Mouse (Mus musculus): ENCODE data around the gene Cap1. TPM values are rescaled to one million over a fixed set of nuclear protein-coding genes. Genes with fewer than 3 reads are reported as not detected.

Cap1 gene
- polyA plus RNA-seq, 1 experiment: 85.8 TPM

- 71% methylated on average over 3 of the region's 3 CpGs for WGBS
- TF ChIP-seq CTCF (IDR thresholded peaks at IDR 0.05; ENCODE audit: extremely low read depth, insufficient read length, insufficient replicate concordance, low read depth, low read length): no peak
- no peak for TF ChIP-seq POLR2A (IDR thresholded peaks at IDR 0.05; ENCODE audit: low read depth, low read length)
- H3K27ac ChIP-seq (ENCODE audit: insufficient read depth, low read depth, low read length): peak overlapping the region; percentile 5; the same call in 1 of the 2 replicates
- no peaks in the 10 kb centered on the region for H3K27me3 ChIP-seq (ENCODE audit: control insufficient read depth, insufficient read depth, low read length)
- peaks cover 12% of the 10 kb centered on the region; the same call in 1 of the 2 replicates for H3K4me1 ChIP-seq (ENCODE audit: control insufficient read depth, insufficient read depth, insufficient read length, low read length)
- H3K36me3 ChIP-seq (ENCODE audit: control insufficient read depth, insufficient read depth, low read length): no peaks in the 10 kb centered on the region
- H3K4me3 ChIP-seq (ENCODE audit: low read depth, low read length): no peak overlapping the region
These were observed 17.9 kb upstream of the Cap1 start for GRCm38 (mm10) chr4:122903709-122904108.

- Histone ChIP-seq H3K4me1 (ENCODE audit: control insufficient read depth, insufficient read depth, insufficient read length, low read length) (peaks cover 8% of the 10 kb centered on the region), H3K27me3 (ENCODE audit: control insufficient read depth, insufficient read depth, low read length) (no peaks in the 10 kb centered on the region), H3K4me3 (ENCODE audit: low read depth, low read length) (no peak overlapping the region), H3K36me3 (ENCODE audit: control insufficient read depth, insufficient read depth, low read length) (no peaks in the 10 kb centered on the region), H3K27ac (ENCODE audit: insufficient read depth, low read depth, low read length) (no peak overlapping the region)
- 26% methylated on average over 6 of the region's 6 CpGs for WGBS
- TF ChIP-seq POLR2A (IDR thresholded peaks at IDR 0.05; ENCODE audit: low read depth, low read length) (no peak), CTCF (IDR thresholded peaks at IDR 0.05; ENCODE audit: extremely low read depth, insufficient read length, insufficient replicate concordance, low read depth, low read length) (peak; percentile 50; the same call in 1 of the 2 replicates)
These were observed 16.3 kb upstream of the Cap1 start for GRCm38 (mm10) chr4:122902156-122902555.

GRCm38 (mm10) chr4:122898313-122898712 lies 12.5 kb upstream of the Cap1 start:
- TF ChIP-seq POLR2A (IDR thresholded peaks at IDR 0.05; ENCODE audit: low read depth, low read length) (no peak), CTCF (IDR thresholded peaks at IDR 0.05; ENCODE audit: extremely low read depth, insufficient read length, insufficient replicate concordance, low read depth, low read length) (peak; percentile 49; the same call in 1 of the 2 replicates)
- WGBS: 14% methylated on average over 5 of the region's 5 CpGs
- H3K27me3 ChIP-seq (ENCODE audit: control insufficient read depth, insufficient read depth, low read length): no peaks in the 10 kb centered on the region
- peaks cover 4% of the 10 kb centered on the region for H3K4me1 ChIP-seq (ENCODE audit: control insufficient read depth, insufficient read depth, insufficient read length, low read length)
- H3K27ac ChIP-seq (ENCODE audit: insufficient read depth, low read depth, low read length): no peak overlapping the region
- H3K4me3 ChIP-seq (ENCODE audit: low read depth, low read length): no peak overlapping the region
- no peaks in the 10 kb centered on the region for H3K36me3 ChIP-seq (ENCODE audit: control insufficient read depth, insufficient read depth, low read length)

DNA sequence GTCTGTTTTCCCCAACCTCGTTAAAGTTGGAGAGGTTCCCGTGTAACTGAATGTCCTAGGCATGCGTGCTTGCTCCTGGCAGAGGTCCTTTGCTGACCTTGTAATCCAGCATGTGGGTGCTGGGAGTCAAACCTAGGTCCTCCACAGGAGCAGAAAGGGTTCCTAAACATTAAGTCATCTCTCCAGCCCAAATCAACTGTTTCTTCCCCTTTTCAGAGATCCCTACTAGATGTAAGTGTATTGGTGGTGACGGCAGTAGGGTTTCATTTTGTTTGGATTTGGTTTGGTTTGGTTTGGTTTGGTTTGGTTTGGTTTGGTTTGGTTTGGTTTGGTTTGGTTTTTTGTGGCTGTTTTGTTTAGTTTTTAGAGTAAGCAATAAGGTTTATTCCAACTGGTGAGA lies 11.9 kb upstream of the Cap1 start:
- no peaks in the 10 kb centered on the region for H3K27me3 ChIP-seq (ENCODE audit: control insufficient read depth, insufficient read depth, low read length)
- TF ChIP-seq POLR2A (IDR thresholded peaks at IDR 0.05; ENCODE audit: low read depth, low read length) (no peak), CTCF (IDR thresholded peaks at IDR 0.05; ENCODE audit: extremely low read depth, insufficient read length, insufficient replicate concordance, low read depth, low read length) (no peak)
- H3K4me1 ChIP-seq (ENCODE audit: control insufficient read depth, insufficient read depth, insufficient read length, low read length): peaks cover 3% of the 10 kb centered on the region
- 77% methylated on average over 4 of the region's 4 CpGs for WGBS
- H3K4me3 ChIP-seq (ENCODE audit: low read depth, low read length): no peak overlapping the region
- no peak overlapping the region for H3K27ac ChIP-seq (ENCODE audit: insufficient read depth, low read depth, low read length)
- H3K36me3 ChIP-seq (ENCODE audit: control insufficient read depth, insufficient read depth, low read length): no peaks in the 10 kb centered on the region

DNA sequence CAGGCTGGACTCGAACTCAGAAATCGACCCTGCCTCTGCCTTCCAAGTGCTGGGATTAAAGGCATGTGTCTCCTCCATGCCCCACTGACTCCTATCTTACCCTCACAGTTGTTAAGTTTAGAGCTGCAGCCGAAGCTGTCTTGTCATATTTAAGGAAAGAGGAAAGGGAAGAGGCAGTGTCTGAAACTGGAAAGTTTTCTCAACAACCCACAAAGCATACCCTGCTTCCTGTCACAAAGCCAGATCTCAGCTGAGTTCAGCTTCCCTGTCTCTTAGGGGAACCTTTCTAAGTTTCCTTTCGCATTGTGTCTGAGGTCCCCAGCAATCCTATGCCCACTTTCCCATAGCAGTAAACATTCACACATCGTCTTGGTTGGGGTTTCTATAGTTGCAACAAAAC lies 6.3 kb upstream of the Cap1 start:
- H3K4me3 ChIP-seq (ENCODE audit: low read depth, low read length): no peak overlapping the region
- H3K4me1 ChIP-seq (ENCODE audit: control insufficient read depth, insufficient read depth, insufficient read length, low read length): peaks cover 10% of the 10 kb centered on the region; the same call in 1 of the 2 replicates
- H3K27ac ChIP-seq (ENCODE audit: insufficient read depth, low read depth, low read length): no peak overlapping the region
- no peaks in the 10 kb centered on the region for H3K27me3 ChIP-seq (ENCODE audit: control insufficient read depth, insufficient read depth, low read length)
- 74% methylated on average over 5 of the region's 5 CpGs for WGBS
- no peaks in the 10 kb centered on the region for H3K36me3 ChIP-seq (ENCODE audit: control insufficient read depth, insufficient read depth, low read length)
- no peak for TF ChIP-seq CTCF (IDR thresholded peaks at IDR 0.05; ENCODE audit: extremely low read depth, insufficient read length, insufficient replicate concordance, low read depth, low read length)
- TF ChIP-seq POLR2A (IDR thresholded peaks at IDR 0.05; ENCODE audit: low read depth, low read length): no peak

GRCm38 (mm10) chr4:122891597-122891996 lies 5.7 kb upstream of the Cap1 start:
- H3K36me3 ChIP-seq (ENCODE audit: control insufficient read depth, insufficient read depth, low read length): no peaks in the 10 kb centered on the region
- no peaks in the 10 kb centered on the region for H3K27me3 ChIP-seq (ENCODE audit: control insufficient read depth, insufficient read depth, low read length)
- H3K4me1 ChIP-seq (ENCODE audit: control insufficient read depth, insufficient read depth, insufficient read length, low read length): peaks cover 13% of the 10 kb centered on the region; the same call in 1 of the 2 replicates
- no peak overlapping the region for H3K27ac ChIP-seq (ENCODE audit: insufficient read depth, low read depth, low read length)
- H3K4me3 ChIP-seq (ENCODE audit: low read depth, low read length): no peak overlapping the region
- TF ChIP-seq CTCF (IDR thresholded peaks at IDR 0.05; ENCODE audit: extremely low read depth, insufficient read length, insufficient replicate concordance, low read depth, low read length): no peak
- TF ChIP-seq POLR2A (IDR thresholded peaks at IDR 0.05; ENCODE audit: low read depth, low read length): no peak
- 18% methylated on average over 1 of the region's 1 CpGs for WGBS

GRCm38 (mm10) chr4:122890881-122891481 lies 5.1 kb upstream of the Cap1 start:
- Histone ChIP-seq H3K36me3 (ENCODE audit: control insufficient read depth, insufficient read depth, low read length) (no peaks in the 10 kb centered on the region), H3K4me1 (ENCODE audit: control insufficient read depth, insufficient read depth, insufficient read length, low read length) (peaks cover 13% of the 10 kb centered on the region; the same call in 1 of the 2 replicates), H3K4me3 (ENCODE audit: low read depth, low read length) (no peak overlapping the region), H3K27me3 (ENCODE audit: control insufficient read depth, insufficient read depth, low read length) (no peaks in the 10 kb centered on the region), H3K27ac (ENCODE audit: insufficient read depth, low read depth, low read length) (peak overlapping the region; percentile 66; the same call in 1 of the 2 replicates)
- TF ChIP-seq CTCF (IDR thresholded peaks at IDR 0.05; ENCODE audit: extremely low read depth, insufficient read length, insufficient replicate concordance, low read depth, low read length) (no peak), POLR2A (IDR thresholded peaks at IDR 0.05; ENCODE audit: low read depth, low read length) (no peak)
- 42% methylated on average over 3 of the region's 3 CpGs for WGBS

All from small intestine, adult 2 months (tissue).